Mouse (Mus musculus) ES-Bruce4 (cell line): ENCODE data around the gene Gm21915.

Experiments
- CTCF ChIP-seq: IDR thresholded peaks from one replicate; pipeline ENCODE4 v1.8.1; 2011; ENCODE audit warnings: low read depth, low read length
- EP300 ChIP-seq: IDR thresholded peaks from 2 replicates; pipeline ENCODE4 v1.6.1; 2011; ENCODE audit warnings: low read depth, low read length; ENCODE audit not compliant: insufficient read depth
- POLR2A ChIP-seq: IDR thresholded peaks from one replicate; pipeline ENCODE4 v1.8.1; 2011; ENCODE audit warnings: low read length; ENCODE audit not compliant: insufficient read depth

GRCm38 (mm10) chr9:40685801-40686420 is 15.5 kb downstream of the Gm21915 start, which contains the start of gene Clmp:
- TF ChIP-seq CTCF = no peak
- no peak for TF ChIP-seq EP300
- TF ChIP-seq POLR2A = no peak
